Mouse (Mus musculus): ENCODE measurements around the gene Haus6. TPM values are rescaled to one million over a fixed set of nuclear protein-coding genes. Genes with fewer than 3 reads are reported as not detected.

Gene Haus6
- polyA plus RNA-seq, 1 experiment from 2014 or later: 10.6 TPM

- Histone ChIP-seq H3K27ac (replicated peaks in 1 of 2; ENCODE audit: control insufficient read depth in 1 of 2, insufficient read depth in 1 of 2, low read depth in 2 of 2, low read length in 2 of 2) (no peak overlapping the region), H3K4me3 (ENCODE audit: control insufficient read depth in 1 of 2, insufficient read depth in 1 of 2, low read depth in 1 of 2, low read length in 2 of 2) (no peak overlapping the region), H3K9me3 (ENCODE audit: control insufficient read depth, low read length) (no peaks in the 10 kb centered on the region), H3K9ac (ENCODE audit: low read length) (no peak overlapping the region), H3K4me2 (ENCODE audit: low read length) (no peak overlapping the region), H3K27me3 (ENCODE audit: control insufficient read depth, insufficient read depth, low read length) (no peaks in the 10 kb centered on the region), H3K4me1 (ENCODE audit: control insufficient read depth in 2 of 2, insufficient read depth in 2 of 2, low read length in 2 of 2) (peaks cover 4 to 7% of the 10 kb centered on the region in 2 experiments; a peak in 2 of 4 replicates), H3K36me3 (ENCODE audit: control insufficient read depth, insufficient read depth, low read length) (no peaks in the 10 kb centered on the region)
- WGBS: 82% methylated on average over 9 of the region's 9 CpGs
- ATAC-seq (ENCODE audit: insufficient number of reproducible peaks, insufficient read depth, low FRiP score, low read depth): no peak
Observed at GRCm38 (mm10) chr4:86548332-86548731, 63.5 kb downstream of the Haus6 start.

GRCm38 (mm10) chr4:86545615-86546014 is 66.2 kb downstream of the Haus6 start:
- ATAC-seq (ENCODE audit: insufficient number of reproducible peaks, insufficient read depth, low FRiP score, low read depth): no peak
- no peak overlapping the region for H3K4me3 ChIP-seq (ENCODE audit: control insufficient read depth in 1 of 2, insufficient read depth in 1 of 2, low read depth in 1 of 2, low read length in 2 of 2)
- H3K9me3 ChIP-seq (ENCODE audit: control insufficient read depth, low read length): no peaks in the 10 kb centered on the region
- 51% methylated on average over 5 of the region's 5 CpGs for WGBS
- no peaks in the 10 kb centered on the region for H3K27me3 ChIP-seq (ENCODE audit: control insufficient read depth, insufficient read depth, low read length)
- H3K4me2 ChIP-seq (ENCODE audit: low read length): no peak overlapping the region
- no peak overlapping the region for H3K27ac ChIP-seq (replicated peaks in 1 of 2; ENCODE audit: control insufficient read depth in 1 of 2, insufficient read depth in 1 of 2, low read depth in 2 of 2, low read length in 2 of 2)
- H3K36me3 ChIP-seq (ENCODE audit: control insufficient read depth, insufficient read depth, low read length): no peaks in the 10 kb centered on the region
- no peak overlapping the region for H3K9ac ChIP-seq (ENCODE audit: low read length)
- peaks cover 4 to 7% of the 10 kb centered on the region in 2 experiments; a peak in 2 of 4 replicates for H3K4me1 ChIP-seq (ENCODE audit: control insufficient read depth in 2 of 2, insufficient read depth in 2 of 2, low read length in 2 of 2)

- WGBS: 71% methylated on average over 3 of the region's 3 CpGs
Observed at GRCm38 (mm10) chr4:86543999-86544398, 67.9 kb downstream of the Haus6 start.

GRCm38 (mm10) chr4:86541573-86541972 is 70.3 kb downstream of the Haus6 start:
- no peaks in the 10 kb centered on the region for H3K27me3 ChIP-seq (ENCODE audit: control insufficient read depth, insufficient read depth, low read length)
- H3K4me3 ChIP-seq (ENCODE audit: control insufficient read depth in 1 of 2, insufficient read depth in 1 of 2, low read depth in 1 of 2, low read length in 2 of 2): no peak overlapping the region
- H3K4me2 ChIP-seq (ENCODE audit: low read length): no peak overlapping the region
- WGBS: 70% methylated on average over 1 of the region's 1 CpGs
- H3K9me3 ChIP-seq (ENCODE audit: control insufficient read depth, low read length): no peaks in the 10 kb centered on the region
- H3K9ac ChIP-seq (ENCODE audit: low read length): no peak overlapping the region
- H3K4me1 ChIP-seq (ENCODE audit: control insufficient read depth in 2 of 2, insufficient read depth in 2 of 2, low read length in 2 of 2): peaks cover 4 to 7% of the 10 kb centered on the region in 2 experiments; a peak in 2 of 4 replicates
- ATAC-seq (ENCODE audit: insufficient number of reproducible peaks, insufficient read depth, low FRiP score, low read depth): no peak
- no peaks in the 10 kb centered on the region for H3K36me3 ChIP-seq (ENCODE audit: control insufficient read depth, insufficient read depth, low read length)
- no peak overlapping the region for H3K27ac ChIP-seq (replicated peaks in 1 of 2; ENCODE audit: control insufficient read depth in 1 of 2, insufficient read depth in 1 of 2, low read depth in 2 of 2, low read length in 2 of 2)

More at GRCm38 (mm10) chr4:86543999-86544398, 67.9 kb downstream of the Haus6 start:
- Histone ChIP-seq H3K4me3 (ENCODE audit: control insufficient read depth in 1 of 2, insufficient read depth in 1 of 2, low read depth in 1 of 2, low read length in 2 of 2) (no peak overlapping the region), H3K9ac (ENCODE audit: low read length) (no peak overlapping the region), H3K27ac (replicated peaks in 1 of 2; ENCODE audit: control insufficient read depth in 1 of 2, insufficient read depth in 1 of 2, low read depth in 2 of 2, low read length in 2 of 2) (0 out of 4 replicates have a peak overlapping the region, but pooled peaks of 1 of the 2 experiments have one; percentile 0), H3K4me1 (ENCODE audit: control insufficient read depth in 2 of 2, insufficient read depth in 2 of 2, low read length in 2 of 2) (peaks cover 4 to 7% of the 10 kb centered on the region in 2 experiments; a peak in 2 of 4 replicates), H3K36me3 (ENCODE audit: control insufficient read depth, insufficient read depth, low read length) (no peaks in the 10 kb centered on the region), H3K27me3 (ENCODE audit: control insufficient read depth, insufficient read depth, low read length) (no peaks in the 10 kb centered on the region), H3K4me2 (ENCODE audit: low read length) (no peak overlapping the region), H3K9me3 (ENCODE audit: control insufficient read depth, low read length) (no peaks in the 10 kb centered on the region)
- no peak for ATAC-seq (ENCODE audit: insufficient number of reproducible peaks, insufficient read depth, low FRiP score, low read depth)

GRCm38 (mm10) chr4:86538936-86539335 is 72.9 kb downstream of the Haus6 start:
- WGBS: 95% methylated on average over 5 of the region's 5 CpGs

GRCm38 (mm10) chr4:86537972-86538371 is 73.9 kb downstream of the Haus6 start:
- no peaks in the 10 kb centered on the region for H3K36me3 ChIP-seq (ENCODE audit: control insufficient read depth, insufficient read depth, low read length)

More at GRCm38 (mm10) chr4:86538936-86539335, 72.9 kb downstream of the Haus6 start:
- H3K9me3 ChIP-seq (ENCODE audit: control insufficient read depth, low read length): no peaks in the 10 kb centered on the region
- H3K27me3 ChIP-seq (ENCODE audit: control insufficient read depth, insufficient read depth, low read length): no peaks in the 10 kb centered on the region
- no peak for ATAC-seq (ENCODE audit: insufficient number of reproducible peaks, insufficient read depth, low FRiP score, low read depth)
- peaks cover 2 to 4% of the 10 kb centered on the region in 2 experiments for H3K4me1 ChIP-seq (ENCODE audit: control insufficient read depth in 2 of 2, insufficient read depth in 2 of 2, low read length in 2 of 2)
- H3K36me3 ChIP-seq (ENCODE audit: control insufficient read depth, insufficient read depth, low read length): no peaks in the 10 kb centered on the region
- no peak overlapping the region for H3K9ac ChIP-seq (ENCODE audit: low read length)
- H3K27ac ChIP-seq (replicated peaks in 1 of 2; ENCODE audit: control insufficient read depth in 1 of 2, insufficient read depth in 1 of 2, low read depth in 2 of 2, low read length in 2 of 2): no peak overlapping the region
- no peak overlapping the region for H3K4me3 ChIP-seq (ENCODE audit: control insufficient read depth in 1 of 2, insufficient read depth in 1 of 2, low read depth in 1 of 2, low read length in 2 of 2)
- no peak overlapping the region for H3K4me2 ChIP-seq (ENCODE audit: low read length)

GRCm38 (mm10) chr4:86534091-86534481 is 77.8 kb downstream of the Haus6 start:
- Histone ChIP-seq H3K9me3 (ENCODE audit: control insufficient read depth, low read length) (no peaks in the 10 kb centered on the region), H3K9ac (ENCODE audit: low read length) (no peak overlapping the region), H3K4me3 (ENCODE audit: control insufficient read depth in 1 of 2, insufficient read depth in 1 of 2, low read depth in 1 of 2, low read length in 2 of 2) (no peak overlapping the region), H3K4me2 (ENCODE audit: low read length) (no peak overlapping the region), H3K27me3 (ENCODE audit: control insufficient read depth, insufficient read depth, low read length) (no peaks in the 10 kb centered on the region), H3K36me3 (ENCODE audit: control insufficient read depth, insufficient read depth, low read length) (no peaks in the 10 kb centered on the region), H3K4me1 (ENCODE audit: control insufficient read depth in 2 of 2, insufficient read depth in 2 of 2, low read length in 2 of 2) (peaks cover 2 to 5% of the 10 kb centered on the region in 2 experiments; a peak in 3 of 4 replicates), H3K27ac (replicated peaks in 1 of 2; ENCODE audit: control insufficient read depth in 1 of 2, insufficient read depth in 1 of 2, low read depth in 2 of 2, low read length in 2 of 2) (0 out of 4 replicates have a peak overlapping the region, but pooled peaks of 1 of the 2 experiments have one; percentile 19)
- WGBS: 35% methylated on average over 5 of the region's 5 CpGs
- ATAC-seq (ENCODE audit: insufficient number of reproducible peaks, insufficient read depth, low FRiP score, low read depth): no peak

More at GRCm38 (mm10) chr4:86537972-86538371, 73.9 kb downstream of the Haus6 start:
- Histone ChIP-seq H3K27ac (replicated peaks in 1 of 2; ENCODE audit: control insufficient read depth in 1 of 2, insufficient read depth in 1 of 2, low read depth in 2 of 2, low read length in 2 of 2) (no peak overlapping the region), H3K9ac (ENCODE audit: low read length) (no peak overlapping the region), H3K4me2 (ENCODE audit: low read length) (no peak overlapping the region), H3K4me3 (ENCODE audit: control insufficient read depth in 1 of 2, insufficient read depth in 1 of 2, low read depth in 1 of 2, low read length in 2 of 2) (no peak overlapping the region), H3K27me3 (ENCODE audit: control insufficient read depth, insufficient read depth, low read length) (no peaks in the 10 kb centered on the region), H3K9me3 (ENCODE audit: control insufficient read depth, low read length) (no peaks in the 10 kb centered on the region), H3K4me1 (ENCODE audit: control insufficient read depth in 2 of 2, insufficient read depth in 2 of 2, low read length in 2 of 2) (peaks cover 2 to 5% of the 10 kb centered on the region in 2 experiments; a peak in 3 of 4 replicates)
- 42% methylated on average over 4 of the region's 4 CpGs for WGBS
- ATAC-seq (ENCODE audit: insufficient number of reproducible peaks, insufficient read depth, low FRiP score, low read depth): no peak

Measured in heart, embryonic 14.5 days (tissue).